Mouse (Mus musculus): ENCODE data around the gene Fcrla. TPM values are rescaled to one million over a fixed set of nuclear protein-coding genes. Genes with fewer than 3 reads are reported as not detected.

The Fcrla gene
- polyA plus RNA-seq, 1 experiment = 142 TPM

GRCm38 (mm10) chr1:170933940-170934339 is 6.6 kb upstream of the Fcrla start:
- WGBS = 60% methylated on average over 1 of the region's 1 CpGs
- H3K36me3 ChIP-seq (ENCODE audit: control insufficient read depth, insufficient read depth, low read length) = no peaks in the 10 kb centered on the region
- H3K27me3 ChIP-seq (ENCODE audit: control insufficient read depth, insufficient read depth, low read length) = no peaks in the 10 kb centered on the region
- no peak for DNase-seq (ENCODE audit: low read depth in 1 of 2, low spot score in 2 of 2)
- H3K4me1 ChIP-seq (ENCODE audit: control insufficient read depth, insufficient read depth, insufficient read length) = peaks cover 14% of the 10 kb centered on the region
- TF ChIP-seq POLR2A (IDR thresholded peaks at IDR 0.05; ENCODE audit: low read depth, low read length) (no peak), CTCF (IDR thresholded peaks at IDR 0.05; ENCODE audit: extremely low read depth, insufficient read depth, insufficient read length, insufficient replicate concordance) (no peak)
- no peak overlapping the region for H3K4me3 ChIP-seq (ENCODE audit: extremely low read depth, insufficient read depth, insufficient read length)
- H3K27ac ChIP-seq (ENCODE audit: insufficient read depth, low read length) = peak overlapping the region; percentile 73

DNA sequence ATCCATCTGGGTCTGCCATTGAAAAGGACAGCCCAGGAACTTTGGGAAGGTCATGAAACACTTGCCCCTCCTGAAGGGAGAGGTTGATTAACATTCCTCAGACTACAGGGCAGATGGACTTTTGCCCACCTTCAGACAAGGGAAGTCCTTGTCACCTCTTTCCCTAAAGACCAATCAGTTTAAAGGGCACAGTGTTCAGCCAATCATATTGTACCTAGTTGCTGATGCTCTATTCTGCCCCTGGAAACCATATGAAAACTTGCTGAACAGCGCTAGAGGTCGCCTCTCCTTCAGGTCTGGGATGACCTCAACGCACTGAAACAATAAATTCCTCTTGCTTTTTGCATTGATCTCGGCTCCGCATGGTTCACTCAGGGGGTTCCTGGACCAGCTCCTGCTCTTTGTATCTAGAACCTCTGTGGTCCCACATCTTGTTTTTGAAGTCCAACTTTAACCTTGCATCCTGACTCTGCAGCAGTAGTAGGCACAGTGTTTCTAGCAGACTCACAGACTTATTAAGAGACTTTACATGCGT is 6.1 kb upstream of the Fcrla start:
- WGBS = 84% methylated on average over 6 of the region's 6 CpGs
- H3K4me3 ChIP-seq (ENCODE audit: extremely low read depth, insufficient read depth, insufficient read length) = no peak overlapping the region
- no peaks in the 10 kb centered on the region for H3K27me3 ChIP-seq (ENCODE audit: control insufficient read depth, insufficient read depth, low read length)
- no peaks in the 10 kb centered on the region for H3K36me3 ChIP-seq (ENCODE audit: control insufficient read depth, insufficient read depth, low read length)
- peaks cover 16% of the 10 kb centered on the region for H3K4me1 ChIP-seq (ENCODE audit: control insufficient read depth, insufficient read depth, insufficient read length)
- H3K27ac ChIP-seq (ENCODE audit: insufficient read depth, low read length) = peak overlapping the region; percentile 24; the same call in 1 of the 2 replicates
- no peak for DNase-seq (ENCODE audit: low read depth in 1 of 2, low spot score in 2 of 2)
- TF ChIP-seq CTCF (IDR thresholded peaks at IDR 0.05; ENCODE audit: extremely low read depth, insufficient read depth, insufficient read length, insufficient replicate concordance) = no peak
- TF ChIP-seq POLR2A (IDR thresholded peaks at IDR 0.05; ENCODE audit: low read depth, low read length) = no peak

DNA sequence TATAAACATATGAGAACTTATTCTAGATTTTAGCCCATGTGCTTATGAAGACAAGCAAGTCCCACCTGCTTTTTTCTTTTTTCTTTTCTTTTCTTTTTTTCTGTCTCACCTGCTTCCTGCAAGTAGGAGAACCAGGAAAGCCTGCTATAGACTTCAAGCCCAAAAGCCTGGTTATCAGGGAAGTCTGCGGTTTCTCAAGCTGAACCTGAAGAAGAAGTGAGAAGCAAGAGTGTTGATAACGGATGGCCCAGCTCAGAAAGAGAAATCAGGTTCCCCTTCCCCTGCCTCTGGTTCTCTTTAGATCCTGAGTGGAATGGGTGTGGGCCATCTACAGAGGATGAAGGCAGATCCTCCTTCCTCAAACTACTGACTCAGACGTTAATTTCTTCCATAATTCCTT is 4.7 kb upstream of the Fcrla start:
- TF ChIP-seq CTCF (IDR thresholded peaks at IDR 0.05; ENCODE audit: extremely low read depth, insufficient read depth, insufficient read length, insufficient replicate concordance) = no peak
- no peak for TF ChIP-seq POLR2A (IDR thresholded peaks at IDR 0.05; ENCODE audit: low read depth, low read length)
- H3K4me3 ChIP-seq (ENCODE audit: extremely low read depth, insufficient read depth, insufficient read length) = no peak overlapping the region
- no peaks in the 10 kb centered on the region for H3K27me3 ChIP-seq (ENCODE audit: control insufficient read depth, insufficient read depth, low read length)
- H3K27ac ChIP-seq (ENCODE audit: insufficient read depth, low read length) = peak overlapping the region; percentile 62
- H3K4me1 ChIP-seq (ENCODE audit: control insufficient read depth, insufficient read depth, insufficient read length) = peaks cover 25% of the 10 kb centered on the region
- no peaks in the 10 kb centered on the region for H3K36me3 ChIP-seq (ENCODE audit: control insufficient read depth, insufficient read depth, low read length)
- WGBS = 21% methylated on average over 3 of the region's 3 CpGs
- no peak for DNase-seq (ENCODE audit: low read depth in 1 of 2, low spot score in 2 of 2)

DNA sequence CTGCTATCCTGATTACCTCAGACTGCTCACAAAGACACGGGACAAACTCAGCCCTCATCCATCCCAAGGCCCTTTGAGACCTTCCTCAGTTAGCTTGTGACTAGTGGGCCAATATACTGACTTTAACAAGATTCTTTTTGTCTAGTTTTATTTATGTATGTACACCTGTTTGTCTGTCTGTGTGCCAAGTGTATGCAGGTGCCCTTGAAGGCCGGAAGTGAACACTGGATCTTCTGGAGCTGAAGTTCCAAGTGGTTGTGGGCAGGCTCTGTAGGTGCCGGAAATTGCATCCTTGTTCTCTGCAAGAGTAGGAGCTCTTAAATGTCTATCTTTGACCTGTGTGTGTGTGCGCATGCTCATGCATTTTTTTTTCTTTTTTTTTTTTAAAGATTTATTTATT is 1.9 kb upstream of the Fcrla start:
- Histone ChIP-seq H3K4me1 (ENCODE audit: control insufficient read depth, insufficient read depth, insufficient read length) (peaks cover 25% of the 10 kb centered on the region), H3K27ac (ENCODE audit: insufficient read depth, low read length) (peak overlapping the region; percentile 98), H3K27me3 (ENCODE audit: control insufficient read depth, insufficient read depth, low read length) (no peaks in the 10 kb centered on the region), H3K4me3 (ENCODE audit: extremely low read depth, insufficient read depth, insufficient read length) (no peak overlapping the region), H3K36me3 (ENCODE audit: control insufficient read depth, insufficient read depth, low read length) (no peaks in the 10 kb centered on the region)
- 76% methylated on average over 4 of the region's 4 CpGs for WGBS
- TF ChIP-seq POLR2A (IDR thresholded peaks at IDR 0.05; ENCODE audit: low read depth, low read length) (no peak), CTCF (IDR thresholded peaks at IDR 0.05; ENCODE audit: extremely low read depth, insufficient read depth, insufficient read length, insufficient replicate concordance) (no peak)
- DNase-seq (ENCODE audit: low read depth in 1 of 2, low spot score in 2 of 2) = no peak

DNA sequence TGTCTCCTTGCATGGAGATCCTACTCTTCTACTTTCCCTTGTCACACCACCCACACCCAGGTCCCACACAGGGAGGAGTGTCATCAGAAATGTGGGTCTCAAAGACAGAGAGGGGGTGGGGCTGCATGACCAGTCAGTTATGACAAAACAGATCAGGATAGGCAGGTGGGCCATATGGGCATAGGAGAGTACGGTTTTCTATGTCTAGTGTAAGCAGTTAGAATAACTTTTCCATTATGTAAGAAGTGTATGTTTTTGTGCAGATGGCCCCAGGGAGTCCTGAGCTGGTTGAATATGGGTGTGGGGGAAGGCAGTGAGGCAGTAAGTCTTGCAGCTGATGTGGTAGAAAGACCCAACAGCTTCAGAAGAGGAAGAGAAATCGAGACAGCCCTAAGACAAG is 1.1 kb upstream of the Fcrla start:
- DNase-seq (ENCODE audit: low read depth in 1 of 2, low spot score in 2 of 2) = peak; percentile 70 to 84
- Histone ChIP-seq H3K4me1 (ENCODE audit: control insufficient read depth, insufficient read depth, insufficient read length) (peaks cover 28% of the 10 kb centered on the region), H3K4me3 (ENCODE audit: extremely low read depth, insufficient read depth, insufficient read length) (no peak overlapping the region), H3K27me3 (ENCODE audit: control insufficient read depth, insufficient read depth, low read length) (no peaks in the 10 kb centered on the region), H3K27ac (ENCODE audit: insufficient read depth, low read length) (peak overlapping the region; percentile 98), H3K36me3 (ENCODE audit: control insufficient read depth, insufficient read depth, low read length) (no peaks in the 10 kb centered on the region)
- WGBS = 24% methylated on average over 2 of the region's 2 CpGs
- no peak for TF ChIP-seq CTCF (IDR thresholded peaks at IDR 0.05; ENCODE audit: extremely low read depth, insufficient read depth, insufficient read length, insufficient replicate concordance)
- no peak for TF ChIP-seq POLR2A (IDR thresholded peaks at IDR 0.05; ENCODE audit: low read depth, low read length)

DNA sequence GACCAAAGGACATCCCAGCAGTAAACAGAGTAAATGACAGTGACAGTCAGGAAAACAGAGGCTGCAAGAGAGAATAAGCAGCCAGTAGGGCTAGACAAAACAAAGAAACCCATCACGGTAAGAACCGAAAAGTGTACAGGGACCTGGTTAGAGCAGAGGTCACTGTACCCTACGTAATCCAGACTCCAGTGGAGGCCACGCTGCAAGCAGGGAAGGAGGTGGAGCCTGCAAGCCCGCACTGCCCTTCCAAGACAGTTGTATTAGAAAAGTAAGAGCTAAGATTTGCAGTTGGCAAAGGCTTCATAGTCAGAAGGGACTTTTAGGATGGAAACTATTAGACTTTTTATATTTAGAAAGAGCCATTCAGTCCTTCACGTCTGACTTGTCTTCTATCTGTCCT is 442 bp downstream of the Fcrla start:
- peaks cover 1% of the 10 kb centered on the region; the same call in 1 of the 2 replicates for H3K36me3 ChIP-seq (ENCODE audit: control insufficient read depth, insufficient read depth, low read length)
- H3K27me3 ChIP-seq (ENCODE audit: control insufficient read depth, insufficient read depth, low read length) = no peaks in the 10 kb centered on the region
- H3K27ac ChIP-seq (ENCODE audit: insufficient read depth, low read length) = peak overlapping the region; percentile 98
- no peak for TF ChIP-seq CTCF (IDR thresholded peaks at IDR 0.05; ENCODE audit: extremely low read depth, insufficient read depth, insufficient read length, insufficient replicate concordance)
- no peak for TF ChIP-seq POLR2A (IDR thresholded peaks at IDR 0.05; ENCODE audit: low read depth, low read length)
- WGBS = 38% methylated on average over 6 of the region's 6 CpGs
- H3K4me1 ChIP-seq (ENCODE audit: control insufficient read depth, insufficient read depth, insufficient read length) = peaks cover 22% of the 10 kb centered on the region
- H3K4me3 ChIP-seq (ENCODE audit: extremely low read depth, insufficient read depth, insufficient read length) = peak overlapping the region; percentile 76
- peak in 1 of 2 experiments; percentile 39 for DNase-seq (ENCODE audit: low read depth in 1 of 2, low spot score in 2 of 2)

DNA sequence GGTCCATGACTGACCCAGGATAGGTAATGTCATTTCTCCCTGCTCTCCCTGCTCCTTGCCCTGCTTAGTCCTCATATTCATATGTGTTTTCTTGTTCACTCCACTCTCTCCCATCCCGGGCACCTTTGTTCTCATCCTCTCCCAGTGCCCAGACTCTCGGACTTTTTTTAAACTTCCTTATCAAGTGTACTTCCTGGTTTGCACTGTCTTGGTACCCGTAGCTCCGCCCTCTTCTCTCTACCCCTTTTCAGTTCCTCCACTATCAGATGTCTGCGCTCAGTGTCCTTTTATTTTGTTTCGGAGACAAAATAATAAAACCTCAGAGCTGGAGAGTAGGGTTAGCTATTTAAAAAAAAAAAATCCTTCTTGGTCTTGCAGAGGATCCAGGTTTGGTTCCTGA is 2.9 kb downstream of the Fcrla start:
- WGBS = 14% methylated on average over 6 of the region's 6 CpGs
- Histone ChIP-seq H3K27ac (ENCODE audit: insufficient read depth, low read length) (peak overlapping the region; percentile 84), H3K36me3 (ENCODE audit: control insufficient read depth, insufficient read depth, low read length) (peaks cover 13% of the 10 kb centered on the region), H3K4me1 (ENCODE audit: control insufficient read depth, insufficient read depth, insufficient read length) (peaks cover 22% of the 10 kb centered on the region), H3K27me3 (ENCODE audit: control insufficient read depth, insufficient read depth, low read length) (no peaks in the 10 kb centered on the region), H3K4me3 (ENCODE audit: extremely low read depth, insufficient read depth, insufficient read length) (peak overlapping the region; percentile 52)
- DNase-seq (ENCODE audit: low read depth in 1 of 2, low spot score in 2 of 2) = peak in 1 of 2 experiments; percentile 74
- no peak; the same call in 1 of the 2 replicates for TF ChIP-seq POLR2A (IDR thresholded peaks at IDR 0.05; ENCODE audit: low read depth, low read length)
- no peak for TF ChIP-seq CTCF (IDR thresholded peaks at IDR 0.05; ENCODE audit: extremely low read depth, insufficient read depth, insufficient read length, insufficient replicate concordance)
